Mouse (Mus musculus): ENCODE measurements around the gene Gjd3.
A peak's percentile ranks its signal among the peaks of the same experiment; 100 is the strongest.

The Gjd3 gene

DNA sequence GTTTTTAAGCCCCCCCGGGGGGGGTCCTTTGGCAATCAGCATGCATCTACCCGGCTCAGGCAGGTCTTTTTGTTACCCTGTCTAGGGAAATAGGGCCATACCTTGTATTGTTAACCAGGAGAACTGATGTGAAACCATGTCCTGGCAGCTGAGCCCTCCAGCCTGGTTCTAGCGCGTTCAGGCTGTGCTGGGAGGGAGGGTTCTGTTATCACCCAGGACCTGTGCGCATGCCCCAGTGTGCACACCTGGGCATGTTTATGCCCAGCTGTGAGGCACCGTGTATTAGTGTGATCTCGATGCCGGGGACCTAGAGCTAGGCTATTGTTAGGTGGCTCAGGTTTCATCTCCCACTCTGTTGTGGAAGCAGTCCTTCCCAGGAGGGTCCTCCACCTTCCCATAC is 21.1 kb downstream of the Gjd3 start:
- DNase-seq, result no peak

DNA sequence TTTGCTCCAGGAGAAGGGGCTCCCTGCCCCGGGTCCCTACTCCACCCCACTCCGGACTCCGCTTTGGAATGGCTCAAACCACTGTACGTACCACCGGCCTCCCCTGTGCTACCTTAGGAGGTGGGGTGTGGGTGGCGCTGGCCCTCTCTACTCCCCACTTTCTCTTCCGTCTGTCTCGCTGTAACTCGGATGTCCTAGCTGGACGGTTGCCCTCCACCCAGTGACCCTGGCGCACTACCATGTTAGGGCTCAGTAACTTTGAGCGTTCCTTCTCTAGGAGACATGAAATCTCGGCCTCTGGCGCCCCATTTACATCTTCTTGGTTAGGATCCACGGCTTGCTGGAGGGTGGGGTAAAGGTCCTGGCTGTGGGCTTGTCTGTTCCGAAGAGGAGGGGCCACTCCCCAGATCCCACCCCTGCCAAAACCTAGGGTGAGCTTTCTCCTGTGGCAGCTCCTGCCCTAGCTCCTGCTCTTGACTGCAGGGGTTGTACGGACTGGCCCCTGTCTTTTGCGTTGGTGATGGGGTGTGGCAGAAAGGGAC is 21.7 kb downstream of the Gjd3 start:
- DNase-seq, result no peak

DNA sequence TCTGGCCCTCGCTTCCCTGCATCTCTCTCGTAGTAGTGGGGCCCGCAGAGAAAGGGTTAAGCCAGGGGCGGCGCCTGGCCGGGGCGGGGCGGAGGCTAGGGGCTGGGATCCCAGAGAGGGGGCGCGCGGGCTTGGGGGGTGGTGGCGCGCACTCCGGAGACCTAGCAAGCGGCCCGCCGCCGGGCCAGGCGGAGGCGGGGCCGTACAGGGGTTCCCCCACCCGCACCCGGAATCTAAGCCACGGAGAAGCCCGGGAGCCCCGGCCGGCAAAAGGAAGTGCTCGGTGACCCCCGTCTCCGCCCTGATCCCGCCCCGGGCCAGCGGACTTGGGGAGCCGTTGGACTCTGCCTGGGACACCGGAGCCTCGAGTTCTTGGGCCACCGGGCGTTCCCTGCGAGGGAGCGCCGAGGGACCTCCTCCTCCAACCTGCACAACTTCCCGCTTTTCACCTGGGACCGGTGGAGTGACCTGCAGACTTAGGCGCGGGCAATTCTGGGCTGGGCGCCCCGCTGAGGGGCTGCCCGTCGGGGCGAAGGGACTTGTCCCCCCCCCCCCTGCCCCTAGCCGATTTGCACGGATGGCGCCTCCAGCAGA is 22.4 kb downstream of the Gjd3 start:
- peak; percentile 77 for DNase-seq

DNA sequence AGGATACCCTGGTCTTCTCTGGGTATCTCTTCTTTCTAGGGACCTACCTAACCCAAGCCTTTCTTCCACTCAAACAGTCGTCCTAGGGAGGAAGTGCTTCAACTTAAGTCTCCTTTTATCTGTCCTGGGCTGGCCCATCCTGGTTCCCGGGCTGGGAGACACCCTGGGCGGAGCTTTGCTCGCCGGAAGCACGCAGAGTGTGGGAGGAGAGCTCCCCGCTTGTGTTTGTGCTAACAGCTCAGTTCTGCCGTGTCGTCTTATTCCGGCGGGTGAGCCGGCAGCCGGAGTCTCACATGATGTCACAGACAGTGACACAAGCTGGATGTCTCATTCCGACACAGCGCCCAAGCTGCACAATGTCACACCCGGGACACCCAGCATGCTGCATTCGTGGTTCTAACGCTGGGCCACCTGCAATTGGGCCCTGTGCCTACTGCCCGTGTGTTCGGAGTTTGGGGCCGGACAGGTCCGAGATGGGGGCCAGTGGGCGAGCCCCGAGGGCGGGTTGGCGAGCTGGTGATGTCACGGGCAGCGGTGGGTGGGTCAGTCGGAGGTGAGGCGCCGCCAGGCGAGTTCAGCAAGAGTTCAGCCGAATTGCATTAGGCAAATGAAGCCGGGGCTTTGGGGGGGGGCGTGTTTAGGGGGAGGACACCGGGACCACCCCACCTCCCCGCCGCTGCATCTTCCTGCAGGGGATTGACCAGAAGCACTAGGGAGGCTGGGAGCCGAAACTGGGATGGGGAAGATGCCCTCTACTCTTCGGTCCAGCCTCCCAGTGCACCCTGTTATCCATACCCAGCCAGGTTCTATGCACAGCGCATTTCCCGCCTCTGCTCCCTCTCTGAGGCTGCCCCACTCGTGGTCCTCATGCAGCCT is 23.1 kb downstream of the Gjd3 start:
- peak; percentile 85 for DNase-seq

DNA sequence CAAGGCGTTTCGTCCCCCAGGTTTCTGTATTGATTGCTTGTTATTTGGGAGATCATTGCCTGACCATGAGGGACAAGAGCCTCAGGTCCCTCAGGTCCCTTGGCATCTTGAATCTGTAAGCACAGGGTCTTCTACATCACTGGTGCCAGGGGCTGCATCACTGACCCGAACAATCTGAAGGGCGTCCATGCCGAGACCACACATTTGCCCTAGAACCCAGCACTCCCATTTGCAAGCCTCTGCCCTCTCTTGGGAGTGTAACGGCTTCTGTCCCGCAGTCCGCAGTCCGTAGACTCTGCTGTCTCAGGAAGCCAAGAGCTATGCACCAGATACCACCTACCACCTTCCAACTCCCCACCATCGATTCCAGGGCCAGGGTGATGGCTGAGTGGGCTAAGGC is 26.5 kb downstream of the Gjd3 start:
- DNase-seq, result no peak

DNA sequence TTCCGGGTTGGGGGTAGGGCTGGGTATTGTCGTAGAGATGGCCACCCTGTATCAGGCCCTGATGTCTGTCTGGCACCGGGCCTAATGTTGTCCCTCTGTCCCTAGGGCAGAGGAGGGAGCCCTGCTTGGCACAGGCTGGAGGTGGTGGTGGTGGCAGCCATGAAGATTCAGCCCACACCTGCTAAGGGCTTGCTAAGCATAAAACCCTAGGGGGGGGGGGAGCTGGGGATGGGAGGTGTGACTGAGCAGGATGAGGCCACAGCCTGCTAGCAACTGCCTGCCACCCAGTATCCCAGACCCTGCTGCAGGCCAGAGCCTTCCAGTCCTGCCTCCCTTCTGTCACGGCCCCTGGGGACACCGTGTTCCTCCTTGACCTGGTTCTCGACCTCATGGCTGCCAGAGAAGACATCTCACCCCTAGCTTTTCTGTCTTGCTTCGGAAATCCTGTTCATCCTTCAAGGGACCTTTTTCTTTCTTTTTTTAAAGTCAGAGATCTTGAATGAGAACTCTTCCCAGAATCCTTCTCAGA is 27.0 kb downstream of the Gjd3 start:
- DNase-seq, result no peak

DNA sequence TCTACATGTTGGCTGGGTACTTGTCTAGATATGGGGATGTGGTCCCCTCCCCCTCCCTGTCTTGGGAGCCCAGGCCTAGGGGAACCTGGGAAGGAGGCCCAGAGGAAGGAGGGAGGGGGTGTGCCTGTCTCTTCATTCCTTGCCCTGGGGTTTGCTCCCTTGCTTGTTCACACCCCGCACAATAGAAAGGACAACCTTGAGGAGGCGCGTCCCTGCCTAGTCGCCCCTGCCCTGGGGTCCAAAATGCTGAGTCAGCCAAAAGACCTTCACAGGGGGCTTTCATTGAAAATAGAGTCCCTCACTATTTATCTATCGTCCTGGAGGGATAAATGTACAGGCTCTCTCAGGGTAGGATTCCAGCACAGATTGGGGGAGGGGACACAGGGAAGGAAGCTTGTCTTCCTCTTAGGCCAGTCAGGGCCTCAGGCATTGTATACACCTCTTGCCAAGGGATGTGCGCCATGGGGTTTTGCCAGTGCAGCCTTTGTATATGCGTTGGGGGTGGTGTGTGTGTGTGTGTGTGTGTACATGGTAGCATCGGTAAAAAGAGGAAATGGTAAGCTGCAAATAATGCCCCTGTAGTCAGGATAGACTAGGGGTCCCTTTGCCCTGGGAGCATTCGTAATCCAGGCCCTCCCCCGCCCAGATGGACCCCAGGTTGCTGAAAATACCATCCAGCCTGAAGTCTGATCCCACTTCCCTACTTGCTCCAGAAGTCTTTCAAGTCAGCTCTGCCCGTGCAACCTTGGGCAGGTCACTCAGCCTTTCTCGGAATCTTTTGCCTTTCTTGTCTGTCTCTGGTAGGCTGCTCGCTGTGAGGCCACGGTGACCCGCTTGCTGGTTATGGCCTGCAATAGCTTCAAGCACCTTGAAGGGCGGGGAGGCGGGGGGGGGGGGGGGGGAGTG is 27.8 kb downstream of the Gjd3 start:
- no peak for DNase-seq

DNA sequence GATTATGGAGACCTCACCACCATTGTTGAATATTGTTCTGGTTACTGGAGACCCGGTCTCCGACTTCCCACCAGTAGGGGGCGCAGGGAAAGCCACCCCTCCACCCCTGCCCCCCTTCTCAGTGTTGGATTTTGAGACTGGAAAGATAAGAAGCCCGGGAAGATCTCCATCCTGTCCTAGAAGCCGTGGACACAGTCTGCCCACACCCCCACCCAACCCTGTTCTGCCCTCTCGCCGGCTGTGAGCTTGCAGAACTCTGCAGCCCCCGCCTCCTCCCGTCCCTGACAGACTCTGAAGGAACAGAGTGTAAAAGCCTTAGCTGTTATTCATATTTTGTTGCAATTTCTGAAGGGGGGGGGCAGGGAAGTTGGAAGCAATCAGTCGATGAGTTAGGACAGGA is 28.4 kb downstream of the Gjd3 start:
- peak; percentile 71 for DNase-seq

DNA sequence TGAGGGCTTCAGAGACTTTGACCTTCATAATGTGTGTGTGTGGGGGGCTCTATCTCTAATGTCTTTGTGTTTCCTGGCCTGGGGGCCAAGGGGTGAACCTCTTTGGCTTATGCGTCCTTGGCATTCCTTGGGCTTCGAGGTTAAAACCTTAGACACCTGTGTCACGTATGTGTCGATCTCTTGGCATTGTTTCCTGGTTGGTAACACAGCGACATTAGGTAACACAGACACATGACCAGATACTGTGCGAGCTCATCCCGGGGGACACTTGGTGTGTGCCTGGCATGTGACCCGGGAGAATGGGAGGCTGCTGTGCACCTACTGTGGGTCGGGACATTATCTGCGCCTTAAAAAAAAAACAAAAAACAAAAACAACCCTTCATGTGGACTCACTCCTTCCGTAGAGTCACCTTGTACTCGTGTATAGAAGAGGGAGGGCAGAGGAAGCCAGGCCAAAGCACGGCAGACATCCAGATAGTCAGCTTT is 28.9 kb downstream of the Gjd3 start:
- DNase-seq, result no peak

DNA sequence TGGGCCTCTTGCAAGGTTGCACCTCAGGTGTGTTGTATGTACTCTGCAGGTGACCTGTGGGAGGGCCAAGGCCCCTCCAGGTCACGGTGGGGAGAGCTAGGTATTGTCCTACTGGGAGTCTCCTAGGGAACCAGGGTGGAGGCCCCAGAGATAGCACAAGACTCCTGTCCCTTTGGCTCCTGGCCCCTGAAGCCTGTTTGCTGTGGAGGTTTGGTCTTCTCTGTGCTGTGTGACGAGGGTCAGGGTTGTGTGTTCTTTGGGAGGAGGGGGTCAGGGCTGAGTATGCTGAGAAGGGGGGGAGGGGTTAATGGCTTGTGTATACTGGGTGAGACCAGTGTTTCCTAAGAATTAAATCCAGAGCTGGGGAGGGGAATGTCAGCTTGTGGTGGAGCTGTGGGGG is 29.5 kb downstream of the Gjd3 start:
- DNase-seq, result no peak

DNA sequence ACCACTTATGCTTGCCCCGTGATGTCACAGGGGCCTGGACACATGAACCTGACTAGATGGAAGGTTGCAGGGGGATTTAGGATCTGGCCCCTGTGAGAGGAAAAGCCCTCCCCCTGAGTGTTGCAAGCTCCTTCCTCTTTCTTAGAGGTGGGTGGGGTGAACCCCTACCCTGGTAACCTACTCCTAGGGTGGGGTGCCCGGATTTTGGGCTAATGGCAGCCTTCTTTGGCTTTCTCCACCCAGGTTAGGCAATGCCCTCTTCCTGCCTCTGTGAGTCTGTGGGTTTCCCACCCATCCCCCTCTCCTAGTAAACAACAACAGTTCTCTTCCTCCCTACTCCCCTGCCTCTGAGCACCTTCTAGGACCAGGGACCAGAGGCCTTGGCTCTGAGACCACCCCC is 30.1 kb downstream of the Gjd3 start:
- no peak for DNase-seq

DNA sequence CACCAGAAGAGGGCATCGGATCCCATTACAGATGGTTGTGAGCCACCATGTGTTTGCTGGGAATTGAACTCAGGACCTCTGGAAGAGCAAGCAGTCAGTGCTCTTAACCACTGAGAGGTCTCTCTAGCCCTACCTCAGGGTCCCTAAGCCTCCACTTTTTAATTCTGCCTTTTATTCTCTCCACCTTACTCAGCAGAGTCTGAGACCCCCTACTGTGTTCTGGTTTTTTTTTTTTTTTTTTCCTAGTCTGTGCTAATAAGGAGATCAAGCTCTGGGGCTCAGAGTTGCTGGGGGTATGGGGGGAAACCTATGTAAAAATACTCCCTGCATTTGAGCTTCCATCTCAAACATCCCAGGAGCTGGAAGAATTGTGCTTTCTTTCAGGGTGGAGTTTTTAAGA is 30.7 kb downstream of the Gjd3 start:
- no peak for DNase-seq

DNA sequence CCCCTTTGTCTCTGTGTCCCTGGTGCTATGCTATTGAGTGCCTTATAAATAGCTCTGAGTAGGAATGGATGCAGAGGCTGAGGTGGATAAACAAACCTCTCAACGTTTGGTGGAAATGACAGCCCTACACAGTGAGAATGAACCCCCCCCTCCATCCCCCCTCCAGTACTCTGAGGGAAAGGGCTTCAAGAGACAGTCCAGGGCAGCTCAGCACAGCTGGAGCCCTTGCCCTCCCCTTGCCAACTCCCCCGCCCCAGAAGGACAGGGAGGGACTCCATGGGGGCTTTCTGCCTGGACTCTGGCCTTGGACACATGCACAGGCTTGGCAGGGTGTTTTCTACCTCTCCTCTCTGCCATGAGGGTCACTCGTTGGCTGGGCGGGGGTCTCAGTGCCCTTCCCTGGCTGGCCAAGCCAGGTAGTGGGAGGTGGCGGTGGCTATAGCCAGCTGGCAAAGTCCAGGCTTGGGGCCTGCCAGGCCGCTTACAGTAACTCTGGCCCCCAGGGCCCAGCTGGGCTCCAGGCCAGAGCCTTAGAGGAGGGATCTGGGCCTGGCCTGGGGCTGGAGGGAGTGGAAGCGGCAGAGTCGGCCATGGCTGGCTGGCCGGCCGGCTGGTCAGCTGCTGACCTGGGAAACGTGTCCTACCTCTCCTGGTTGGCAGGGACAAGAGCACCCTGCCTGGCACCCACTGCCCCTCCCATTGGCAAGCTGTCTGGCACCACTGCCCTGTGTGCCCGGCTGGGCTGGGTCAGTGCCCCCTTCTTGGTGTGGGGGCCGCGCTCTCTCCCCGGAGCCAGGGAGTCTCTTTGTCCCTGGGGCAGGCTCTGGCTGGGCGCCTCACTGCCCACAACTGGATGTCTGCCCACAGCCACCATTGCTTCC is 31.6 kb downstream of the Gjd3 start:
- DNase-seq, result no peak

DNA sequence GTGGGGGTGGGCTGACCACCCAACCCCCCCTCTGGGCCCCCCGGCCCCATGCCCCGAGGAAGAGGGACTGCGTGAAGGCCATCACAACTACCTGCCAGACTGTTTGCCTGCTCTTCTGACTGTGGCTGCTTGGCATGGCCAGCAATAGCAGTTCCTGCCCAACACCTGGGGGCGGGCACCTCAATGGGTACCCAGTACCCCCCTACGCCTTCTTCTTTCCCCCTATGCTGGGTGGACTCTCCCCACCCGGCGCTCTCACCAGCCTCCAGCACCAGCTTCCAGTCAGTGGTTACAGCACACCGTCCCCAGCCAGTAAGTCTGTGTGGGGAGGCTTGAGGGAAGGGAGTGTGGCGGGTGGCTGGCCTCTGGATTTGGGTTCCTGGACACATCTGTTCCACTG is 32.3 kb downstream of the Gjd3 start:
- DNase-seq, result no peak

DNA sequence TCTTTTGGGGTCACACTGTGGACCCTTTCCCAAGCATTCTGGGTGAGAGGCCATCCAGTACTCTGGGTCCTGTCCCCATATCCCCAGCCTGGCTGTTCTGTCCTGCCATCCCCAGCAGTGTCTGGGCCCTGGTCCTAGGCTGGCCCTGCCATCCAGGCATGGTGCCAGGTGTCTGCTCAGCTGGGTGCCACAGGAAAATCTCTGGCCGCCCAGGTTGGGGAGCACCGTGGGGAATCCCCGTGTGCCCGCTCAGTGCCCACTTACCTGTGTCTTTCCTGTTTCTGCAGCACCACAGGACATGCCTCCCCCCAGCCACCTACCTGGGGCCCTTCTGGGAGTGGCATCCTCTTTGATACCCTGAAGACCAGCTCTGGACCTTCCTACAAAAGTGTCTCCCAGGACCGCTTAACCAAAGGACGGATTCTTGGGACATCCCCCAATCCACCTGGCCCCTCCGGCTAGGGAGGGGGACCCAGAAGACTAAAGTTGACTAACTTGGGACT is 32.8 kb downstream of the Gjd3 start:
- no peak for DNase-seq

DNA sequence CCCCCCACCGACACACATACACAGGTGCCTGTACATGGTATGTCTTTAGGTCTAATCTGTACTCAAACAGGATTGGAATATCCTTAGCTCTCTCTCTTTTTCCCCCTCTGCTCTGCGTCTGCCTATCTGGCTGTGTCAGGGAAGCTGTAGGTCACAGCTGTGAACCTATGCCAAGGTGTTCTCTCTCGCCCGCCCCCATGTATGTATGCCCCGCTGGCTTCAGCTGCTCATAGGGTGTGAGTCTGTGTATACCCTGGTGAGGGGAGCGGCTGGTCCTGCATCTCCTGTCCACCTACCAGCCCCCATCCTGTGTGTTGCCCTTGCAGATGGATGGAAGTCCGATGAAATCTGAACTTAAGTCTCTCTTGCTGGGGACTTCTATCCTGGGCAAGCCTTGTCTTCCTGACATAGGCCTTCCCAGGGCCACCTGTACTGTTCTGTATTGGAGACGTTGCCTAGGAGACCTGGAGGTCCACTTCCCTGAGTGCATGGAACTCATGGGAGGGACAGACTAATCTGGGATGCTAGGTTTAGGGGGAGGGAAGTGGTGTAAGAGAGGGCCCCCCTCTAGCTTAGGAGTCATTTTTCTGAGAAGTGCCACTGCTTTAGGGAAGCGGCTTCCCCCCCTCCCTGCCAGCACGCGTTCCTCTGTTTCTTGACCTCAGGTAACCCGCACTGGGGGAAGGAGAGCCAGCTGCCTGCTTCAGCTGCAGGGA is 33.4 kb downstream of the Gjd3 start:
- DNase-seq, result no peak

DNA sequence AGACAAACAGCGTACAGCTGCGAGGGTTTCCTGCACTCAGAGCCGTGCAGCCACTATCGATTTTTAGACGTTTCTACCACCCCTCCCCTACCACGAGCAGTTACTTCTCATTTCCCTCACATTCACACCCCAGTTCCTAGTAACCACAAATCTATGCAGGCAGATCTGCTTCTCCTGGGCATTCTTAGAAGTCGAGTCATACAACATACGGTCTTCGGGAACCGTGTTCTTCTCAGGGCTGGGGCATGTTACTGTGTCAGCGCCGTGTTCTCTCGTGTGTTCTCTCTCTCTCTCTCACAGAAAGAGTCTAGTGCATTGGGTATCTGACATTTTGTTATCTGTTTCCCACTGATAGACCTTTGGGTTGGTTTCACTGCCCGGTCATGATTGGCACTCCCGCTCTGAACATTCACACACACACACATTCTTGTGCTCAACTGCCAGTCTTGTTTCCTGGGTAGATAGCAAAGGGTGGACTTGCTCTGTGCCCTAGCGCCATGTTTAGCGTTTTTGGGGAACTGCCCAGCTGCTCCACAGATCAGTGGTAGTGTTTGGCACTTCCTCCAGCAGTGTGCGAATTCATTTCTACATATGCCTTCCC is 34.7 kb downstream of the Gjd3 start:
- no peak for DNase-seq

DNA sequence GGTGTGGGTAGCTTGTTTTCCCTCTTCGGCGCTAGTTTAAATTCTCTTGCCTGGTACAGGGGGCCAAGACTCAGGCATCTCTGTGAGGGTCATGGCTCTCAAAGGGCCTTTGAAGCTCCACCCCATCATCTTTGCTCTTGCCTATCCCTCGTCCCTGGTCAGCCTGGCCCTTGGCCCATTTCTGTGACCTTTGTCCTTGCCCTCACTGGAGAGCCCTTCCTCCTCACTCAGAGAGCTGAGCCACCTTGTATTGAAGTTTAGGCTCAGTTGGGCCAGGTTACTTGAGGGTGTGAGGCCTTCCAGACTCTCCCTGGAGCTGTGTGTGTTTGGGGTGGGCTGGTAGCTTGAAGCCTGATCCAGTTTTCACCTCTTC is 37.2 kb downstream of the Gjd3 start:
- no peak for DNase-seq

DNA sequence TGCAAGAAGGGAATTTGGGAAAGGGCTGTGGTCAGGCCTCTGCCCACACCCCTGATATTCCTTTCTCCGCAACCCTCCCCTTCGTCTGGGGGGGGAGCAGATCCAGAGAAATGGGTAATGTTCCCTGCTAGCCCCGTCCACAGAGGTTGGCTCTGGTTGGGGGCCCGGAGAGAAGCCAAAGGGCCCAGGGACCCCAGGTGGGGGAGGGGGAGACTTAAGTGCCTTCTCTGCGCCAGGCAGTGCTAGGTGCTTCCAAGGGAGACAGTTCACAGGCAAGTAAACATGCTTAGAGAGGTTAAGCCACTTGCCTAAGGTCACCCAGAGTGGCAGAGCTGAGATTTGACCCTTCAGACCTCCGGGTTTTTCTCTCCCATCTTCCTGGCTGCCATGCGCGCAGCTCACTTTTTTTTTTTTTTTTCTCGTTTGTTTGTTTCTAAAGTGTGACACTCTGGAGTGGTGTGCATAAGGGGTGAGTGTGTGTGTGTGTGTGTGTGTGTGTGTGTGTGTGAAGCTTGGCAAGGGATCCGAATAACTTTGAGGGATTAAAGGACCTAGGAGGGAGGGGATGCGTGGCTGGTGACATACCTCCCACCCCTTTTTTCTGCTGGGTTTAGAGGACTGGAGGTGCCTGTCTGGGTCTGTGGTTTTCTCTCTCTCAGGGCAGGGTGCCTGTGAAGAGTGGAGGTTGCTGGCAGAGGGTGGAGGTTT is 37.8 kb downstream of the Gjd3 start:
- DNase-seq, result no peak
